Mouse (Mus musculus) liver, postnatal 0 days (tissue): ENCODE measurements around the gene Smap2. TPM values are rescaled to one million over a fixed set of nuclear protein-coding genes. Genes with fewer than 3 reads are reported as not detected.

Source experiments
- ATAC-seq: fragments of 200-750 bp; cut with Nextera tagmentation; 2 replicates; pipeline ENCODE4 v1.8.0; 2017; ENCODE audit warnings: mild to moderate bottlenecking, moderate library complexity
- DNase-seq: peaks from one replicate; pipeline ENCODE4 v3.0.0-alpha.2; 2016
- H3K27ac ChIP-seq: fragments of 300-500 bp; sonication (generic); 2 replicates; pipeline ENCODE4 v1.5.1; 2014; ENCODE audit warnings: antibody characterized with exemption, moderate library complexity, mild to moderate bottlenecking, low read depth
- H3K27me3 ChIP-seq: fragments of 300-500 bp; sonication (generic); 2 replicates; pipeline ENCODE4 v1.6.1; 2014; ENCODE audit warnings: low read length, control low read depth, mixed read lengths; ENCODE audit not compliant: insufficient read depth
- H3K36me3 ChIP-seq: fragments of 300-500 bp; sonication (generic); replicated peaks from 2 replicates; pipeline ENCODE4 v1.6.1; 2014; ENCODE audit warnings: mild to moderate bottlenecking, control low read depth, low read length, moderate library complexity, mixed read lengths; ENCODE audit not compliant: insufficient read depth
- H3K4me1 ChIP-seq: fragments of 300-500 bp; sonication (generic); 2 replicates; pipeline ENCODE4 v1.6.1; 2014; ENCODE audit warnings: antibody characterized with exemption, mild to moderate bottlenecking, control low read depth; ENCODE audit not compliant: insufficient read depth
- H3K4me2 ChIP-seq: fragments of 300-500 bp; sonication (generic); 2 replicates; pipeline ENCODE4 v1.6.1; 2014; ENCODE audit warnings: low read depth, mild to moderate bottlenecking, low read length, moderate library complexity, mixed read lengths
- H3K4me3 ChIP-seq: fragments of 300-500 bp; sonication (generic); 2 replicates; pipeline ENCODE4 v1.5.1; 2014; ENCODE audit warnings: low read depth, low read length
- H3K9ac ChIP-seq: fragments of 300-500 bp; sonication (generic); replicated peaks from 2 replicates; pipeline ENCODE4 v1.6.1; 2014; ENCODE audit warnings: mild to moderate bottlenecking, moderate library complexity
- H3K9me3 ChIP-seq: fragments of 300-500 bp; sonication (generic); 2 replicates; pipeline ENCODE4 v1.6.1; 2016; ENCODE audit warnings: mild to moderate bottlenecking, control low read depth, low read length, mixed read lengths
- CTCF ChIP-seq: sonication (generic); IDR thresholded peaks from 2 replicates; pipeline ENCODE4 v1.5.1; 2016; ENCODE audit warnings: antibody characterized with exemption, low read depth
- EP300 ChIP-seq: IDR thresholded peaks from 2 replicates; pipeline ENCODE4 v1.6.1; 2016; ENCODE audit warnings: antibody characterized with exemption, low read depth, mild to moderate bottlenecking
- WGBS: fragments of 180-500 bp; shearing (Covaris S2); extraction: QIAGEN DNeasy Blood & Tissue Kit; methylation state at CpG from one replicate; pipeline ENCODE4 v1.1.7; 2014; ENCODE audit not compliant: insufficient replicate concordance; 5-methylcytosine and 5-hydroxymethylcytosine counted together
- polyA plus RNA-seq: library from polyadenylated mRNA; unstranded; fragments of >200 nt; fragmentation: Nextera tagmentation; extraction: Ambion mirVana; gene quantifications from 2 replicates; pipeline ENCODE4 v1.2.1, GENCODE M21; 2015

Gene Smap2
- polyA plus RNA-seq, 1 experiment from 2014 or later = 14.9 TPM

- peak; percentile 12 for DNase-seq
Observed at GRCm38 (mm10) chr4:120953038-120953437, 64.0 kb downstream of the Smap2 start.

GRCm38 (mm10) chr4:120952163-120952562, 64.9 kb downstream of the Smap2 start:
- H3K4me3 ChIP-seq = peak overlapping the region; percentile 79
- peak overlapping the region; percentile 98 for H3K4me2 ChIP-seq
- H3K36me3 ChIP-seq = 0 out of 2 replicates have a peak, but pooled peaks cover 2% of the 10 kb centered on the region
- H3K27me3 ChIP-seq = no peaks in the 10 kb centered on the region
- peak; percentile 7; the same call in 1 of the 2 replicates for ATAC-seq
- TF ChIP-seq CTCF (no peak), EP300 (no peak; the same call in 1 of the 2 replicates)
- peak; percentile 17 for DNase-seq
- H3K27ac ChIP-seq = peak overlapping the region; percentile 84
- peaks cover 15% of the 10 kb centered on the region for H3K4me1 ChIP-seq
- H3K9ac ChIP-seq = peak overlapping the region; percentile 83
- no peaks in the 10 kb centered on the region for H3K9me3 ChIP-seq
- 13% methylated on average over 6 of the region's 6 CpGs for WGBS

More at GRCm38 (mm10) chr4:120953038-120953437, 64.0 kb downstream of the Smap2 start:
- Histone ChIP-seq H3K4me3 (no peak overlapping the region), H3K27ac (peak overlapping the region; percentile 84), H3K9ac (no peak overlapping the region), H3K4me2 (peak overlapping the region; percentile 98; the same call in 1 of the 2 replicates), H3K27me3 (no peaks in the 10 kb centered on the region), H3K9me3 (no peaks in the 10 kb centered on the region), H3K4me1 (peaks cover 15% of the 10 kb centered on the region), H3K36me3 (no peaks in the 10 kb centered on the region)
- no peak; the same call in 1 of the 2 replicates for ATAC-seq
- 40% methylated on average over 4 of the region's 4 CpGs for WGBS
- TF ChIP-seq CTCF (no peak), EP300 (peak; percentile 50; the same call in 1 of the 2 replicates)

GRCm38 (mm10) chr4:120951428-120951973, 65.5 kb downstream of the Smap2 start, which contains the start of gene Zfp69:
Gene Zfp69 (minus strand): TSS chr4:120951699.
- peak; percentile 98 for DNase-seq
- Histone ChIP-seq H3K4me3 (peak within 1 kb of the TSS; percentile 79), H3K9me3 (no peaks in the 10 kb centered on the region), H3K9ac (peak within 1 kb of the TSS; percentile 83), H3K4me2 (peak within 1 kb of the TSS; percentile 98), H3K27ac (peak within 1 kb of the TSS; percentile 84), H3K4me1 (peaks cover 15% of the 10 kb centered on the region), H3K36me3 (0 out of 2 replicates have a peak, but pooled peaks cover 2% of the 10 kb centered on the region), H3K27me3 (no peaks in the 10 kb centered on the region)
- 0% methylated on average over 54 of the region's 60 CpGs for WGBS
- ATAC-seq = peak; percentile 98
- no peak for TF ChIP-seq CTCF
- TF ChIP-seq EP300 = no peak

GRCm38 (mm10) chr4:120950763-120951427, 66.2 kb downstream of the Smap2 start:
- Histone ChIP-seq H3K4me1 (peaks cover 15% of the 10 kb centered on the region), H3K36me3 (0 out of 2 replicates have a peak, but pooled peaks cover 2% of the 10 kb centered on the region), H3K9me3 (no peaks in the 10 kb centered on the region), H3K27ac (peak overlapping the region; percentile 84), H3K27me3 (no peaks in the 10 kb centered on the region), H3K9ac (peak overlapping the region; percentile 83), H3K4me3 (peak overlapping the region; percentile 79), H3K4me2 (peak overlapping the region; percentile 98)
- ATAC-seq (peak; percentile 5; the same call in 1 of the 2 replicates), DNase-seq (no peak)
- no peak for TF ChIP-seq CTCF
- TF ChIP-seq EP300 = no peak
- 5% methylated on average over 20 of the region's 20 CpGs for WGBS

- peak; percentile 46 for DNase-seq
- Histone ChIP-seq H3K27me3 (no peaks in the 10 kb centered on the region), H3K36me3 (0 out of 2 replicates have a peak, but pooled peaks cover 2% of the 10 kb centered on the region), H3K9me3 (no peaks in the 10 kb centered on the region), H3K9ac (no peak overlapping the region), H3K4me2 (peak overlapping the region; percentile 40), H3K27ac (peak overlapping the region; percentile 40; the same call in 1 of the 2 replicates), H3K4me1 (peaks cover 15% of the 10 kb centered on the region), H3K4me3 (no peak overlapping the region)
- whole genome bisulfite sequencing = 47% methylated on average over 3 of the region's 3 CpGs
- TF ChIP-seq EP300 (no peak), CTCF (no peak)
- ATAC-seq = no peak
Observed at GRCm38 (mm10) chr4:120948938-120949337, 68.1 kb downstream of the Smap2 start.

- Histone ChIP-seq H3K4me3 (no peak overlapping the region), H3K27me3 (no peaks in the 10 kb centered on the region), H3K27ac (no peak overlapping the region), H3K36me3 (0 out of 2 replicates have a peak, but pooled peaks cover 4% of the 10 kb centered on the region), H3K4me1 (no peaks in the 10 kb centered on the region), H3K9ac (no peak overlapping the region), H3K9me3 (no peaks in the 10 kb centered on the region), H3K4me2 (no peak overlapping the region)
- no peak for TF ChIP-seq EP300
- no peak for TF ChIP-seq CTCF
- DNase-seq (no peak), ATAC-seq (no peak)
- WGBS = 60% methylated on average over 3 of the region's 3 CpGs
Observed at GRCm38 (mm10) chr4:120935006-120935405, 82.0 kb downstream of the Smap2 start.
